Mouse (Mus musculus): Measurements from ENCODE around the gene Ephb1. TPM values are rescaled to one million over a fixed set of nuclear protein-coding genes. Genes with fewer than 3 reads are reported as not detected.
A peak's percentile ranks its signal among the peaks of the same experiment; 100 is the strongest.

The Ephb1 gene
- 6.6 and 7.4 TPM in 2 replicates for polyA plus RNA-seq (2015; fragmentation: Nextera tagmentation; extraction: Ambion mirVana)

DNA sequence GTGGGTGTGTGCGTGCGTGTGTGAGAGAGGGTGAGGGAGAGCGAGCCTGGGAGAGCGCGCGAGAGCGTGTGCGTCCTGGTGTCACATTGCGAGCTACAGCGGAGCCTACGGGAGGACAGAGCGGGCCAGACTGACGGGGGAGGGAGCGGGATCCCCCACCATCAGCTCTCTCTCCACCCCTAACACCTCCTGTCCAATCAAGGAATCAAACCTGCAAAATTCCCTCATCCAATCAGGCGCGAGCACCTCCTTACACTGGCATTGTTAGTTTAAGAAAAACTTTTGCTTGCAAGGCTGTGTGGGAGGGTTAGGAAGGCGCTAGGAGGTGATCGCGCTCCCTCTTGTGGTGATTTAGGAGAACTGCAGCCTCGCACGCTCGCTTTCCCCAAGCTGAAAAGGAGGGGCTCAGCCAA, at the start of gene Ephb1:
Gene Ephb1, minus strand, starts transcription at position 133 of the 413 bp plus-strand sequence.
- H3K9me3 ChIP-seq: no peaks in the 10 kb centered on the region
- peak within 1 kb of the TSS; percentile 53 for H3K9ac ChIP-seq
- H3K4me1 ChIP-seq (replicated peaks): peaks cover 9% of the 10 kb centered on the region; the same call in 1 of the 2 replicates
- ATAC-seq: peak; percentile 95
- H3K4me2 ChIP-seq (replicated peaks): peak within 1 kb of the TSS; percentile 95
- under 1% methylated on average over 22 of the region's 22 CpGs for WGBS
- no peak within 1 kb of the TSS for H3K27ac ChIP-seq
- no peaks in the 10 kb centered on the region for H3K36me3 ChIP-seq
- H3K4me3 ChIP-seq (replicated peaks): peak within 1 kb of the TSS; percentile 55
- peaks cover 66% of the 10 kb centered on the region for H3K27me3 ChIP-seq (replicated peaks)

DNA sequence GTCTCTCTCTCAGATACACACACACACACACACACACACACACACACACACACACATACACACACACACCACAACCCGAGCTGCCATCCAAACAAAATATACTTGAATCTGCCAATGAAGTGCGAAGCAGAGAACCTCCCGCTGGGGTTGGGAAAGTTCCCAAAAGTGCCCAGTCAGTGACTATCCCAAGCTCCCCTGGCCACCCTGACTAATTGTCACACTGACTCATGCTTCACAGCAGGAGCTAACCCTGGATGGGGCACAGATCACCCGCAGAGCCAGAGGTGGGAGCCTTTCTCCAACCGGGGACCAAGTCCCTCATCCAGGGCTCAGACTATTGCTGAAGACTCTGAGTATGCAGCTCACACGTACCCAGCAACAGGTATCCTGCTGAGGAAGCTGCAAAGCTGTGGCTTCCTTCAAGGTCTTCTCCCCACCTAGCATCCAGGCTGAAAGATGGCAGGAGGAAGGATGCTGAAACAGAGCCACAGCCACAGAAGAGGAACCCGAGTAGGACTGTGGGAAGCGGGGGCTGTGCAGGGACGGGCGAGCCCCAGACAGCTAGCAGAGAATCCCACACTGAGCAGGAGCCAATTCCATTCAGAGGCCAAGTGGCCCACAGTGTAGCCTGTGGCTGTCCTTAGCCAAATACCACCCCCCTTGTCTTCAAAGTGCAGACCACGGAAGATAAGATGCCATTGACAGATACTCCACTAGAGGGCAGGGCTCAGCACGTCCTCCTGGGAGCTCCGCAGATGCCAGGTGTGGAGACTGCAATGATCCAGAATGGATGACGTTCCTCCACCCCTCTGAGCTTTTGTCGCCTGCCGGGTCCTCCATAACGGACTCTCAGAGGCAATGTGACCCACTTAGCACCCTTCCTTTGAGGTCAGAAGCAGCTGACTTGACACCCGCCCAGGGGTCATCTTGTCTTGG, 48.9 kb upstream of the Ephb1 start:
- Histone ChIP-seq H3K9me3 (no peaks in the 10 kb centered on the region), H3K36me3 (no peaks in the 10 kb centered on the region), H3K4me1 (replicated peaks) (no peaks in the 10 kb centered on the region), H3K27ac (no peak overlapping the region), H3K27me3 (replicated peaks) (no peaks in the 10 kb centered on the region), H3K9ac (no peak overlapping the region), H3K4me3 (replicated peaks) (no peak overlapping the region), H3K4me2 (replicated peaks) (no peak overlapping the region)
- ATAC-seq: 0 out of 2 replicates have a peak, but pooled peaks have one; percentile 39
- WGBS: 30% methylated on average over 18 of the region's 18 CpGs

DNA sequence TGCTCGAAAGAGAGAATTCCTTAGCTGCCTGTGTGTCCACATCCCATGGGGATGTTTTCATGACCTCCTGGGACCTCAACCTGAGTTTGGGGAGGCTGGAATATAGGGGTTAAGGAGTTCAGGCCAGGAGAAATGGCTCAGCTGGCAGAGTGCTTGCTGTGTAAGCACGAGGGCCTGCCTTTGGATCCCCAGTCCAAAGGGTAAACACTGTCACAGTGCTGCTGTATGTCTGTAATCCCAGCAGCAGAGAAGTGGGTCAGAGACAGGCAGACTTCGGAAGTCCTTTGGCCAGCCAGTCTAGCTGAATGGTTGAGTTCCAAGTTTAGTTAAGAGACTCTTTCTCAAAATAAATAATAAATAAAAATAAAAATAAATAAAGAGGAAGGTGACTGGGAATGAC, 48.2 kb upstream of the Ephb1 start:
- Histone ChIP-seq H3K9ac (no peak overlapping the region), H3K27me3 (replicated peaks) (no peaks in the 10 kb centered on the region), H3K27ac (no peak overlapping the region), H3K4me2 (replicated peaks) (no peak overlapping the region), H3K4me1 (replicated peaks) (no peaks in the 10 kb centered on the region), H3K36me3 (no peaks in the 10 kb centered on the region), H3K4me3 (replicated peaks) (no peak overlapping the region), H3K9me3 (no peaks in the 10 kb centered on the region)
- no peak for ATAC-seq
- 37% methylated on average over 3 of the region's 3 CpGs for WGBS

DNA sequence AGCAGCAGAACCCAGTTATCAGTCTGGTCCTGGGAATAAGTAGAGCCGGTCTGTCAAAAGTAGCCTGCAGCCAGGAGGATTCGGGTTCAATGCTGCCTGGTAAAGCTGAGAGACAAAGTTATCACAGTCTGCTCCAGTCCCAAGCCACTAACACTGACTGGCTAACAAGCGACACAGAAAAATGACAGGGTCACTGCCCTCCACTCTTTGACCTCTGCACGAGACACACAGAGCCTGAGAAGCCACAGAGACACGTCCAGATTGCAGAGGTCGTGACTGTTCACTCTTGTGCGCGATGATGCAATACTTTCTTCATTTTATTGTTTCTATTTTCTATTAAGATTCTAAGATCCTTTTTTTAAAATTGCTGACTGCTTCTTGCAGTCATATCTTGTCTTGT, 33.8 kb upstream of the Ephb1 start:
- WGBS: 48% methylated on average over 8 of the region's 8 CpGs
- no peaks in the 10 kb centered on the region for H3K36me3 ChIP-seq
- H3K4me3 ChIP-seq (replicated peaks): no peak overlapping the region
- no peaks in the 10 kb centered on the region for H3K4me1 ChIP-seq (replicated peaks)
- H3K9ac ChIP-seq: no peak overlapping the region
- no peak for ATAC-seq
- no peak overlapping the region for H3K27ac ChIP-seq
- no peaks in the 10 kb centered on the region for H3K9me3 ChIP-seq
- H3K27me3 ChIP-seq (replicated peaks): no peaks in the 10 kb centered on the region
- H3K4me2 ChIP-seq (replicated peaks): no peak overlapping the region

DNA sequence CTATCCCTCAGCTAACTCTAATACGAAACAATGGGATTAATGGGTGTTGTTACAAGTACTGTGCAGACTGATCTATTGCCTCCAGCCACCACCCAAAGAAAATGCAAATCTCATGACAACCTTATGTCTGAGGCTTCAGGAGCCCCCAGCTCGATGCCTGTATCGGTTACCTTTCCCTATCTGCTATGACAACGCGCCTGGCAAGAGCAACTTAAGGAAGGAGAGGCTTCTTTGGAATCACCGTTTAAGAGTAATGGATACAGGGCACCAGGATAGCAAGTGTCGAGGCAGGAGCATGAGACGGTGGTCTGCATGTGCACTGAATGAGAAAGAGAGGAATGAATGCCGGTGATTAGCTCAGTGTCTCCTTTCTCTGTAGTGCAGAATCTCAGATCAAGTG, 32.3 kb upstream of the Ephb1 start:
- no peaks in the 10 kb centered on the region for H3K36me3 ChIP-seq
- H3K4me1 ChIP-seq (replicated peaks): no peaks in the 10 kb centered on the region
- whole genome bisulfite sequencing: 93% methylated on average over 9 of the region's 9 CpGs
- H3K27me3 ChIP-seq (replicated peaks): no peaks in the 10 kb centered on the region
- H3K9ac ChIP-seq: no peak overlapping the region
- no peaks in the 10 kb centered on the region for H3K9me3 ChIP-seq
- no peak overlapping the region for H3K27ac ChIP-seq
- H3K4me3 ChIP-seq (replicated peaks): no peak overlapping the region
- H3K4me2 ChIP-seq (replicated peaks): no peak overlapping the region
- ATAC-seq: no peak

DNA sequence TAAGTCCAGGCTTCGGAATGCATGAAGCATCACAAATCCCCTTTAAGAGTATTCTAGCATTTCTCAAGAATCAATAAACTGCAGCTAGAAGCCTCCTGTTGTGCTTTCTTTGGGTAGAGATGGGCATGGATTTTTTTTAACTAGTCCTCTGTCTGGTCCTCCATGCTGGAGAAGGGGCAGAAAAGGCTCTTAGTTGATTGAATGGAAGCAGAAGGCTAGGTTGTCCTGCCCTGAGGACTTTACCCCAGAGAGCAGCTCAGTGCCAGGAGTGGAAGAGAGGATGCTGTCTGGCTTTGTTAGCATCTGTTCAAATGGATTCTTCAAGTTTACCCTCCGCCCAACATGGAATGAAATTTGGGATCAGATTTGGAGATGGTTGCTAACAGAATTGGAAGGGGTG, 25.7 kb upstream of the Ephb1 start:
- ATAC-seq: no peak
- Histone ChIP-seq H3K4me2 (replicated peaks) (no peak overlapping the region), H3K27ac (no peak overlapping the region), H3K9me3 (no peaks in the 10 kb centered on the region), H3K27me3 (replicated peaks) (no peaks in the 10 kb centered on the region), H3K4me3 (replicated peaks) (no peak overlapping the region), H3K9ac (no peak overlapping the region), H3K4me1 (replicated peaks) (no peaks in the 10 kb centered on the region), H3K36me3 (no peaks in the 10 kb centered on the region)
- 89% methylated on average over 2 of the region's 2 CpGs for WGBS

DNA sequence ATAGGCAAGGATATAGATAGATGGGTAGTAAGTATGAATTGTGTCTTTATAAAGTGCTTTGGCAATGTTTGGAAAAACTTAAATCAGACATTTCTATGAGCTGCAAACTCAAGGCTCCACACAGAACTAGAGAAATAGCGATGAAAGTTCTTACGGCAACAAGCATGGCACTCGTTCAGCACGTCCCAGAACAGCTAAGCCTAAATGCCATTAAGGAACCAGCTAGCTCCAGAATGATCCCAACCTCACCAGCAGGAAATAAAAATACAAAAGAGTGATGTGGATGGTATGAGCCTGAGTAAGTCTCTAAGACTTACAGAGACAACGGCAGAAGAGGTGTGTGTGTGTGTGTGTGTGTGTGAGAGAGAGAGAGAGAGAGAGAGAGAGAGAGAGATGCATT, 20.2 kb upstream of the Ephb1 start:
- ATAC-seq: no peak
- Histone ChIP-seq H3K4me2 (replicated peaks) (no peak overlapping the region), H3K9ac (no peak overlapping the region), H3K27ac (no peak overlapping the region), H3K4me1 (replicated peaks) (no peaks in the 10 kb centered on the region), H3K27me3 (replicated peaks) (no peaks in the 10 kb centered on the region), H3K9me3 (no peaks in the 10 kb centered on the region), H3K36me3 (no peaks in the 10 kb centered on the region), H3K4me3 (replicated peaks) (no peak overlapping the region)
- WGBS: 85% methylated on average over 5 of the region's 5 CpGs

DNA sequence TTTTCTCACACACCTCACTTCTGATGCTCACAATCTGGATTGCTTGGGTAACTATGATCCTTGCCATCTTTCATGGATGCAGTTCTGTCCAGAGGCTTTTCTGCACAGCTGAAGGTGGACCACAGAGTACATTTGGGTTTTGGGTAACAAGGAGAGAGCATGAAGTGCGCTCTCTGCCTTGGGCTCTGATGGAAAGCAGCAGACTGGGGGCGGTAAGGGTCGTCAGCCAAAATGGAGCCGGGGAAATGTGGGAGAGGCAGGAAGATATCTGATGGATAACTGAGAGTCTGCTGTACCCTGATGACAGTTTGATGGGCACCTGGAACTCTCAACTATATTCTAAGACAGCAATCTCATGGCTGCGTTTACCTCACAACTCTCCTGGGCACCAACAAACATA, 19.4 kb upstream of the Ephb1 start:
- 75% methylated on average over 5 of the region's 5 CpGs for WGBS
- no peaks in the 10 kb centered on the region for H3K4me1 ChIP-seq (replicated peaks)
- no peaks in the 10 kb centered on the region for H3K27me3 ChIP-seq (replicated peaks)
- H3K4me3 ChIP-seq (replicated peaks): no peak overlapping the region
- ATAC-seq: no peak
- no peak overlapping the region for H3K27ac ChIP-seq
- no peaks in the 10 kb centered on the region for H3K36me3 ChIP-seq
- no peaks in the 10 kb centered on the region for H3K9me3 ChIP-seq
- H3K9ac ChIP-seq: no peak overlapping the region
- no peak overlapping the region for H3K4me2 ChIP-seq (replicated peaks)

DNA sequence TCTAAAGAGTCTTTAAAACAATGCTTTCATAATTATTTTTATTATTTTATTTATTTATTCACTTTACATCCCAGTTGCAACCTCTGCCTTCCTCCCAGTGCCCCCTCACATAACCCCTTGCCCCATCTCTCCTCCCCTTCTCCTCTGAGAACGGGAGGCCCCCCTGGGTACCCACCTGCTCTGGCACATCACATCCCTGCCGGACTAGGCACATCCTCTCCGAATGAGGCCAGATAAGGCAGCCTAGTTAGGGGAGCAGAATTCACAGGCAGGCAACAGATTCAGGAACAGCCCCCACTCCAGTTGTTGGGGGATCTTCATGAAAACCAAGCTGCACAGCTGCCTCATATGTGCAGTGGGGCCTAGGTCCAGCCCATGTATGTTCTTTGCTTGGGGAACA, 17.4 kb upstream of the Ephb1 start:
- Histone ChIP-seq H3K9ac (no peak overlapping the region), H3K4me2 (replicated peaks) (no peak overlapping the region), H3K27me3 (replicated peaks) (no peaks in the 10 kb centered on the region), H3K27ac (no peak overlapping the region), H3K9me3 (no peaks in the 10 kb centered on the region), H3K4me3 (replicated peaks) (no peak overlapping the region), H3K36me3 (no peaks in the 10 kb centered on the region), H3K4me1 (replicated peaks) (no peaks in the 10 kb centered on the region)
- WGBS: 87% methylated on average over 3 of the region's 3 CpGs
- ATAC-seq: no peak

DNA sequence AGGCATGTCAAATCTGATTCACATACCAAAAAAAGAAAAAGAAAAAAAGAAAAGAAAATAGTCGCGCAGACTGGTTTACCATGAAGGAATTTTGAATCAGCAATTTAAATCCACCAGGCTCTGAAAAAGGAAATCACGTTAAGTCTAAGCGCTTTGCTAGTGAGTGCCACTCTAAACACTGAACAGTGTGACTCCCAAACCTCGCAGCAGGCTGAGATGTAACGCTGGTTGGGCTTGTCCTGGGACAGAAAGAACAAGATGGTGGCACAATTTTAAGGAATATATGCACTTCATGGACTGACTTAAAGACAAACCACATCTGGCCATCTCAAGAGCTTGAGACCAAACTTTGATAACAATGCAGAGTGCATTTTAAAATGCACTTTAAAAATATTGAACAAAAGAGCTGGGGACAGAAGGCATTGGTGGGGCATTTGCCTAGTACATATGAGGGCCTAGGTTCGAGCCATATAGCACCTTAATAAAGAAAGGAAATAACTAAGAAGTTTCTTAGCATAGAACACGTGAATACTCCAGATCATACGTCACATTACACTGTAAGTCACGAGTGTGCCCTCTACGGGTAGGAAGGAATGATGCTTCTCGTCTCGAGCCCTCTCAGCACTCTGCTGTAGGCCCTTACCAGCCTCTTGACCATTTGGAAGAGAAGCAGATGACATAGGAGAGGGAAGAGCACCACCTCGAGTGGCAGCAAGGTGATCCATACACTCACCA, 16.7 kb upstream of the Ephb1 start:
- Histone ChIP-seq H3K4me2 (replicated peaks) (no peak overlapping the region), H3K4me1 (replicated peaks) (no peaks in the 10 kb centered on the region), H3K4me3 (replicated peaks) (no peak overlapping the region), H3K27ac (no peak overlapping the region), H3K9me3 (no peaks in the 10 kb centered on the region), H3K36me3 (no peaks in the 10 kb centered on the region), H3K27me3 (replicated peaks) (no peaks in the 10 kb centered on the region), H3K9ac (no peak overlapping the region)
- ATAC-seq: no peak
- 54% methylated on average over 14 of the region's 14 CpGs for WGBS

DNA sequence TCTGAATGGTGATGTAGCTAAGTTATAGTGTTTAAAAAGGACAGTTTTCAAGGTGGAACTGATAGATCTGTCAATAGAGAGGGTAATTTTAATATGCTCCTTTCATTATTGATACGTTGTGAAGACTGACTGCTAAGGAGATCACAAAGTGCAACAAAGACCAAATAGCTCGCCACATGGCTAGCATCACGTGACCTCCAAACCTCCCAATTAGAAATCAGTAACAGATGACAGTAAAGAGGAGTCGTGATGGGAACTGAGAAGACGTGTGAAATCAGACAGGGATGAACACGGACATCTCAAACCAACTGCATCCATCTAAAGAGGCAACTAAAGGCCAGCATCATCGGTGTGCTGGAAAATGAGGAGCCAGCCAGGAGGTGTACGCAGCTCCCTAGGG, 15.6 kb upstream of the Ephb1 start:
- H3K4me2 ChIP-seq (replicated peaks): no peak overlapping the region
- H3K4me1 ChIP-seq (replicated peaks): no peaks in the 10 kb centered on the region
- WGBS: 62% methylated on average over 8 of the region's 8 CpGs
- no peaks in the 10 kb centered on the region for H3K9me3 ChIP-seq
- no peak overlapping the region for H3K27ac ChIP-seq
- no peak for ATAC-seq
- no peaks in the 10 kb centered on the region for H3K27me3 ChIP-seq (replicated peaks)
- no peak overlapping the region for H3K9ac ChIP-seq
- H3K4me3 ChIP-seq (replicated peaks): no peak overlapping the region
- no peaks in the 10 kb centered on the region for H3K36me3 ChIP-seq

DNA sequence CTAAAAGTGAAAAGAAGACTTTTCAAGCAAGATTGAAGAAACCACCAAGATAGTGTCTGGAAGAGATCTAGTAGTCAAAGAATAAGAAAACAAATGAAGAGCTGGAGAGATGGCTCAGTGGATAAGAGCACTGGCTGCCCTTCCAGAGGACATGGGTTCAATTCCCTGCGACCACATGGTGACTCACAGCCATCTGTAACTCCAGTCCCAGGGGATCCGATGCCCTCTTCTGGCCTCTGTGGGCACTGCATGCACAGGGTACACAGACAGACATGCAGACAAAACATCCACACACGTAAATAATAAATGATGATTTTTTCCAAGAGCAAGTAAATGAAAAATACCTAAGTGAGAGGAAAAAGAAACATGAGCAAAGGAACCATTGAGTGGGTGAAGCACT, 14.6 kb upstream of the Ephb1 start:
- no peak overlapping the region for H3K27ac ChIP-seq
- no peak for ATAC-seq
- no peaks in the 10 kb centered on the region for H3K27me3 ChIP-seq (replicated peaks)
- H3K9me3 ChIP-seq: no peaks in the 10 kb centered on the region
- H3K36me3 ChIP-seq: no peaks in the 10 kb centered on the region
- no peak overlapping the region for H3K9ac ChIP-seq
- H3K4me2 ChIP-seq (replicated peaks): no peak overlapping the region
- no peaks in the 10 kb centered on the region for H3K4me1 ChIP-seq (replicated peaks)
- H3K4me3 ChIP-seq (replicated peaks): no peak overlapping the region
- 73% methylated on average over 3 of the region's 3 CpGs for WGBS
